Mouse (Mus musculus) small intestine, adult 2 months (tissue): Measurements from ENCODE around the gene Hist2h2ab. TPM values are rescaled to one million over a fixed set of nuclear protein-coding genes. Genes with fewer than 3 reads are reported as not detected.
A peak's percentile ranks its signal among the peaks of the same experiment; 100 is the strongest.

Experiments used
- H3K27ac ChIP-seq: fragments of 200-500 bp; 2 replicates; pipeline ENCODE4 v1.5.1; 2012; ENCODE audit warnings: low read depth, low read length, control low read depth, inconsistent platforms; ENCODE audit not compliant: insufficient read depth
- H3K27me3 ChIP-seq: fragments of 200-500 bp; 2 replicates; pipeline ENCODE4 v1.6.1; 2012; ENCODE audit warnings: mild to moderate bottlenecking, moderate library complexity, low read length, inconsistent platforms; ENCODE audit not compliant: control insufficient read depth, insufficient read depth
- H3K36me3 ChIP-seq: fragments of 200-500 bp; 2 replicates; pipeline ENCODE4 v1.6.1; 2012; ENCODE audit warnings: mild to moderate bottlenecking, low read length, control low read depth, inconsistent platforms; ENCODE audit not compliant: control insufficient read depth, insufficient read depth
- H3K4me1 ChIP-seq: fragments of 200-500 bp; 2 replicates; pipeline ENCODE4 v1.6.1; 2012; ENCODE audit warnings: low read length, inconsistent platforms, mixed read lengths; ENCODE audit not compliant: control insufficient read depth, insufficient read depth, insufficient read length
- H3K4me3 ChIP-seq: fragments of 200-500 bp; 2 replicates; pipeline ENCODE4 v1.5.1; 2012; ENCODE audit warnings: low read depth, mild to moderate bottlenecking, control low read depth, inconsistent platforms, low read length, moderate library complexity
- CTCF ChIP-seq: fragments of 200-500 bp; IDR thresholded peaks from 2 replicates; pipeline ENCODE4 v1.5.1; 2012; ENCODE audit warnings: low read depth, mild to moderate bottlenecking, control low read depth, inconsistent platforms, low read length, moderate library complexity, mixed read lengths; ENCODE audit not compliant: insufficient replicate concordance, insufficient read length; ENCODE audit errors: extremely low read depth
- POLR2A ChIP-seq: fragments of 200-500 bp; IDR thresholded peaks from 2 replicates; pipeline ENCODE4 v1.6.1; 2012; ENCODE audit warnings: low read depth, mild to moderate bottlenecking, control low read depth, inconsistent platforms, low read length, moderate library complexity
- WGBS: fragments of 180-500 bp; shearing (Covaris S2); methylation state at CpG from one replicate; pipeline ENCODE4 v1.1.7; 2018; 5-methylcytosine and 5-hydroxymethylcytosine counted together
- polyA plus RNA-seq: library from polyadenylated mRNA; depleted of rRNA; stranded (reverse); fragments of >200 nt; gene quantifications from 2 replicates; pipeline ENCODE4 v1.2.3, GENCODE M21; 2012

Hist2h2ab gene
- polyA plus RNA-seq, 1 experiment: 3.4 TPM

DNA sequence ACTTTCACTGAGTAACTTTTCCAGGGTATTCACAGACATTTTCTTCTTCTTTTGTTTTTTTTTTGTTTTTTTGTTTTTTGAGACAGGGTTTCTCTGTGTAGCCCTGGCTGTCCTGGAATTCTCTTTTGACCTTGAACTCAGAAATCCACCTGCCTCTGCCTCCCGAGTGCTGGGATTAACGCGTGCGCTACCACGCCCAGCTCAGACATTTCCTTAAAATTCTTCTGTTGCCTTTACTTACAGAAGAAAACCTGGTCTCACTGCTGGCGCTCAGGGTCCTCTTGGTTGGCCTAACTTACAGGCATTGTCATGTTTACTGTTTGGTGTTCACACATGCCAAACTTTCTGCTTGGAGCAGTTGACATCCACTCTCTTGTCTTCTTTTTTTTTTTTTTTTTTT is 44.4 kb upstream of the Hist2h2ab start:
- Histone ChIP-seq H3K27me3 (no peaks in the 10 kb centered on the region), H3K27ac (no peak overlapping the region), H3K36me3 (peaks cover 33% of the 10 kb centered on the region), H3K4me3 (no peak overlapping the region), H3K4me1 (peaks cover 10% of the 10 kb centered on the region; the same call in 1 of the 2 replicates)
- 89% methylated on average over 6 of the region's 6 CpGs for WGBS
- TF ChIP-seq POLR2A: no peak
- TF ChIP-seq CTCF: no peak

- TF ChIP-seq CTCF (no peak), POLR2A (no peak)
- Histone ChIP-seq H3K4me3 (no peak overlapping the region), H3K27me3 (peaks cover 3% of the 10 kb centered on the region), H3K36me3 (peaks cover 29% of the 10 kb centered on the region), H3K27ac (no peak overlapping the region), H3K4me1 (0 out of 2 replicates have a peak, but pooled peaks cover 4% of the 10 kb centered on the region)
- 89% methylated on average over 4 of the region's 4 CpGs for WGBS
These were observed 41.2 kb upstream of the Hist2h2ab start for GRCm38 (mm10) chr3:96178427-96178826.

DNA sequence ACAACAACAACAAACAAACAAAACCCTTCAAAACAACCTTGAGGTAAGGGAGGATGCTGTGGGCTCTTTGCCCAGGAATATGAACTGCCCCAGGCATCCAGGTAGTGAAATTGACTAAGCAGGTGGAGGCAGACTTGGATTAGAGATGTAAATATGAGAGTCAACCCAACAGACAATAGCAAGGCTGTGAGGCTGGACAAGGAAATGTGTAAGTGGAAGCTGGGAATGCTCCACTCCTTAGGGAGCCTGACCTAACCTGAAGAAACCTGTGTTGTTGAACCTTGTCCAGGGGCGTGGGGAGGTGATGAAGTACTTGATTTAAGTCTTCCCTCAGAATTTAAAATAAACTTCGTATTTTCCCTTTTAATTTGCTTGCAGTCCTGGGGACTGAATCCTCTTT is 40.8 kb upstream of the Hist2h2ab start:
- H3K4me3 ChIP-seq: no peak overlapping the region
- peaks cover 29% of the 10 kb centered on the region for H3K36me3 ChIP-seq
- 56% methylated on average over 2 of the region's 2 CpGs for WGBS
- H3K27ac ChIP-seq: no peak overlapping the region
- TF ChIP-seq CTCF: no peak
- TF ChIP-seq POLR2A: no peak
- 0 out of 2 replicates have a peak, but pooled peaks cover 3% of the 10 kb centered on the region for H3K4me1 ChIP-seq
- peaks cover 3% of the 10 kb centered on the region for H3K27me3 ChIP-seq

DNA sequence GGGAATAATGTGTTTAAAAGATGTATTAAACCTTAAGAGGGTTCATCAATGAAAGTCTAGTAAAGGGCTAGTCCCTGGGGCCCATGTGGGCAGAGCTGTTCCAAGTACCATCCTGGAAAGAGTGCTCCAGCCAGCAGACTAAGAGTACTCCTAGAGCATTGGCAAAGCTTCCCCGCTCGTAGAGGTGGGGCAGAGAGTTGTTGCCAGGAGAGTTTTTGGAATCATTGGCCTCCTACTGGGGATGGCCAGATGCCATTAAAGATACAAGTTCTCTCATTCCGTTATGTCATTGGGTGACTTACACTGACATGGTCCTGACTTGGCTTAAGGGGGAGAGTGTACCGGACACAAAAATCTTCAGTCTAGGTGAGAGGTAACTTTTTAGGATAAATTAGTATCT is 40.1 kb upstream of the Hist2h2ab start:
- 0 out of 2 replicates have a peak, but pooled peaks cover 2% of the 10 kb centered on the region for H3K4me1 ChIP-seq
- H3K36me3 ChIP-seq: peaks cover 27% of the 10 kb centered on the region
- TF ChIP-seq POLR2A (no peak), CTCF (no peak)
- no peak overlapping the region for H3K4me3 ChIP-seq
- H3K27me3 ChIP-seq: peaks cover 3% of the 10 kb centered on the region
- no peak overlapping the region for H3K27ac ChIP-seq
- WGBS: 53% methylated on average over 4 of the region's 4 CpGs

- H3K36me3 ChIP-seq: peaks cover 18% of the 10 kb centered on the region
- WGBS: 1% methylated on average over 22 of the region's 23 CpGs
- H3K4me3 ChIP-seq: peak within 1 kb of the TSS; percentile 60
- H3K4me1 ChIP-seq: 0 out of 2 replicates have a peak, but pooled peaks cover 2% of the 10 kb centered on the region
- no peak for TF ChIP-seq CTCF
- no peak for TF ChIP-seq POLR2A
- peaks cover 3% of the 10 kb centered on the region for H3K27me3 ChIP-seq
- no peak within 1 kb of the TSS for H3K27ac ChIP-seq
These were observed 38.8 kb upstream of the Hist2h2ab start, which contains the start of gene Sv2a for GRCm38 (mm10) chr3:96180727-96181477. TSS of gene Sv2a (plus strand) at chr3:96181151.

- no peak overlapping the region for H3K4me3 ChIP-seq
- H3K27me3 ChIP-seq: peaks cover 3% of the 10 kb centered on the region
- WGBS: 54% methylated on average over 12 of the region's 12 CpGs
- H3K4me1 ChIP-seq: 0 out of 2 replicates have a peak, but pooled peaks cover 2% of the 10 kb centered on the region
- TF ChIP-seq POLR2A: no peak
- peaks cover 11% of the 10 kb centered on the region for H3K36me3 ChIP-seq
- H3K27ac ChIP-seq: no peak overlapping the region
These were observed 37.9 kb upstream of the Hist2h2ab start for GRCm38 (mm10) chr3:96181510-96182381.

GRCm38 (mm10) chr3:96182382-96182776 is 37.3 kb upstream of the Hist2h2ab start:
- no peak overlapping the region for H3K27ac ChIP-seq
- H3K4me1 ChIP-seq: 0 out of 2 replicates have a peak, but pooled peaks cover 2% of the 10 kb centered on the region
- H3K36me3 ChIP-seq: peaks cover 10% of the 10 kb centered on the region
- TF ChIP-seq CTCF (no peak), POLR2A (no peak)
- 41% methylated on average over 4 of the region's 4 CpGs for WGBS
- H3K27me3 ChIP-seq: peaks cover 3% of the 10 kb centered on the region
- no peak overlapping the region for H3K4me3 ChIP-seq
